11 mouse cellular contexts compared by ENCODE assay signal in genomic region chr15:103299644-103300043, GRCm38 (mm10). TPM values are rescaled to one million over a fixed set of nuclear protein-coding genes. Genes with fewer than 3 reads are reported as not detected.
DNase-seq lines count a peak whose midpoint lies in the region; ATAC-seq and TF ChIP-seq lines count a peak whose summit lies in the region.
"Had no signal": no experiment of that assay in that cellular context is flagged by ENCODE, and none has a peak within 500 bp of the region (broad histone marks: within the 10 kb centered on the region; RNA-seq: fewer than 3 reads in every experiment).

No protein-coding gene starts in this region.

- no peak overlapping the region for H3K9ac ChIP-seq in lung, embryonic 15.5 days
- peak overlapping the region; percentile 50 for H3K9ac ChIP-seq in hindbrain, postnatal 0 days (replicated peaks; ENCODE audit: low read length)
- peak overlapping the region; percentile 79 for H3K9ac ChIP-seq in neural tube, embryonic 13.5 days

- DNase-seq in embryo, embryonic 10.5 days (ENCODE audit: low spot score), result peak; percentile 44
- no peak for DNase-seq in embryo, embryonic 10 days (ENCODE audit: low spot score)
- DNase-seq in lung, postnatal 36 days, result no peak
- DNase-seq in hindbrain, postnatal 0 days (ENCODE audit: low spot score), result peak; percentile 64
- DNase-seq in urinary bladder, postnatal 10 days (ENCODE audit: low spot score), result no peak
- DNase-seq: B cell, adult 2 months; kidney, adult 8-10 months had no signal

- H3K4me2 ChIP-seq in lung, embryonic 15.5 days, result peak overlapping the region; percentile 28; the same call in 1 of the 2 replicates
- peak overlapping the region; percentile 50 for H3K4me2 ChIP-seq in hindbrain, postnatal 0 days (ENCODE audit: low read depth, low read length)
- peak overlapping the region; percentile 51 for H3K4me2 ChIP-seq in neural tube, embryonic 13.5 days

- peaks cover 85% of the 10 kb centered on the region for H3K4me1 ChIP-seq in lung, embryonic 15.5 days
- peaks cover 39% of the 10 kb centered on the region for H3K4me1 ChIP-seq in hindbrain, postnatal 0 days (ENCODE audit: insufficient read depth, low read length)
- peaks cover 97% of the 10 kb centered on the region for H3K4me1 ChIP-seq in neural tube, embryonic 13.5 days (replicated peaks)

- 43% methylated on average over 8 of the region's 8 CpGs for WGBS in lung, embryonic 15.5 days
- 17% methylated on average over 8 of the region's 8 CpGs for WGBS in hindbrain, postnatal 0 days
- WGBS in neural tube, embryonic 13.5 days, result 10% methylated on average over 8 of the region's 8 CpGs

- H3K27ac ChIP-seq in lung, embryonic 15.5 days, result peak overlapping the region; percentile 93
- H3K27ac ChIP-seq in hindbrain, postnatal 0 days, result peak overlapping the region; percentile 91
- peak overlapping the region; percentile 99 for H3K27ac ChIP-seq in neural tube, embryonic 13.5 days (replicated peaks)

- no peak for TF ChIP-seq CTCF in hindbrain, postnatal 0 days (IDR thresholded peaks at IDR 0.05; ENCODE audit: low read depth)

- H3K27me3 ChIP-seq in lung, embryonic 15.5 days, result no peaks in the 10 kb centered on the region
- no peaks in the 10 kb centered on the region for H3K27me3 ChIP-seq in hindbrain, postnatal 0 days (ENCODE audit: insufficient read depth, low read length)
- H3K27me3 ChIP-seq in neural tube, embryonic 13.5 days, result no peaks in the 10 kb centered on the region

- no peak overlapping the region for H3K4me3 ChIP-seq in lung, embryonic 15.5 days
- H3K4me3 ChIP-seq in hindbrain, postnatal 0 days (ENCODE audit: low read length), result 0 out of 2 replicates have a peak overlapping the region, but pooled peaks have one; percentile 13
- H3K4me3 ChIP-seq in neural tube, embryonic 13.5 days, result peak overlapping the region; percentile 17

- peaks cover 9% of the 10 kb centered on the region for H3K36me3 ChIP-seq in lung, embryonic 15.5 days
- peaks cover 5% of the 10 kb centered on the region; the same call in 1 of the 2 replicates for H3K36me3 ChIP-seq in hindbrain, postnatal 0 days (ENCODE audit: insufficient read depth, low read length)
- no peaks in the 10 kb centered on the region; the same call in 1 of the 2 replicates for H3K36me3 ChIP-seq in neural tube, embryonic 13.5 days

- H3K9me3 ChIP-seq in lung, embryonic 15.5 days, result no peaks in the 10 kb centered on the region
- H3K9me3 ChIP-seq in hindbrain, postnatal 0 days (ENCODE audit: low read length), result no peaks in the 10 kb centered on the region
- no peaks in the 10 kb centered on the region for H3K9me3 ChIP-seq in neural tube, embryonic 13.5 days

- ATAC-seq in lung, embryonic 15.5 days (ENCODE audit: borderline replicate concordance, extremely low read depth, low FRiP score, low TSS enrichment), result no peak
- ATAC-seq in hindbrain, postnatal 0 days, result 0 out of 2 replicates have a peak, but pooled peaks have one; percentile 4
- ATAC-seq in neural tube, embryonic 13.5 days (ENCODE audit: low read depth), result no peak
- ATAC-seq in erythroid progenitor cell, adult 5-6 weeks (replicated peaks; ENCODE audit: low FRiP score, poor library complexity, severe bottlenecking), result no peak

RNA-seq across cellular contexts. Expression of gene Gpr84, which starts 10.8 kb away (rescaled TPM):
- 0.29 and 0.36 TPM in 2 replicates for polyA plus RNA-seq in lung, embryonic 15.5 days (2015; fragmentation: Nextera tagmentation; extraction: Ambion mirVana)
- total RNA-seq in hindbrain, postnatal 0 days (2014; rRNA removed), result 0.58 and 0.86 TPM in 2 replicates
- 0.30 and 0.37 TPM in 2 replicates for polyA plus RNA-seq in hindbrain, postnatal 0 days (2015; fragmentation: Nextera tagmentation; extraction: Ambion mirVana)
- 0.57 and 0.62 TPM in 2 replicates for polyA plus RNA-seq in neural tube, embryonic 13.5 days (2015; fragmentation: Nextera tagmentation; extraction: Ambion mirVana)
- total RNA-seq in erythroid progenitor cell, adult 5-6 weeks (2015; ENCODE audit: low replicate concordance), result 0.72 TPM in 1 of 2 replicates, not detected in the other
- 3.9 TPM in 1 of 2 replicates, not detected in the other for total RNA-seq in erythroid progenitor cell, adult 5-6 weeks (2017; ENCODE audit: low replicate concordance)
- polyA plus RNA-seq: urinary bladder, adult 2 months had no signal

RNA-seq across cellular contexts. Expression of gene Copz1, which starts 27.1 kb away (rescaled TPM):
- 287 and 293 TPM in 2 replicates for polyA plus RNA-seq in lung, embryonic 15.5 days (2015; fragmentation: Nextera tagmentation; extraction: Ambion mirVana)
- 149 and 155 TPM in 2 replicates for total RNA-seq in hindbrain, postnatal 0 days (2014; rRNA removed)
- polyA plus RNA-seq in hindbrain, postnatal 0 days (2015; fragmentation: Nextera tagmentation; extraction: Ambion mirVana), result 181 TPM in 2 replicates
- polyA plus RNA-seq in neural tube, embryonic 13.5 days (2015; fragmentation: Nextera tagmentation; extraction: Ambion mirVana), result 214 and 224 TPM in 2 replicates
- total RNA-seq in erythroid progenitor cell, adult 5-6 weeks (2015; ENCODE audit: low replicate concordance), result 158 and 167 TPM in 2 replicates
- 37.6 and 42.4 TPM in 2 replicates for total RNA-seq in erythroid progenitor cell, adult 5-6 weeks (2017; ENCODE audit: low replicate concordance)

RNA-seq across cellular contexts. Expression of gene Zfp385a, which starts 40.2 kb away (rescaled TPM):
- 7.7 and 9.0 TPM in 2 replicates for polyA plus RNA-seq in lung, embryonic 15.5 days (2015; fragmentation: Nextera tagmentation; extraction: Ambion mirVana)
- total RNA-seq in hindbrain, postnatal 0 days (2014; rRNA removed), result 20.6 and 25.8 TPM in 2 replicates
- 19.8 and 23.1 TPM in 2 replicates for polyA plus RNA-seq in hindbrain, postnatal 0 days (2015; fragmentation: Nextera tagmentation; extraction: Ambion mirVana)
- 17.1 and 18.4 TPM in 2 replicates for polyA plus RNA-seq in neural tube, embryonic 13.5 days (2015; fragmentation: Nextera tagmentation; extraction: Ambion mirVana)
- 4.2 and 6.5 TPM in 2 replicates for total RNA-seq in erythroid progenitor cell, adult 5-6 weeks (2015; ENCODE audit: low replicate concordance)
- total RNA-seq in erythroid progenitor cell, adult 5-6 weeks (2017; ENCODE audit: low replicate concordance), result 0.30 and 0.77 TPM in 2 replicates

RNA-seq across cellular contexts. Expression of gene Nfe2, which starts 41.4 kb away (rescaled TPM):
- 3.6 and 4.7 TPM in 2 replicates for polyA plus RNA-seq in lung, embryonic 15.5 days (2015; fragmentation: Nextera tagmentation; extraction: Ambion mirVana)
- total RNA-seq in hindbrain, postnatal 0 days (2014; rRNA removed), result 0.63 TPM in 1 of 2 replicates, not detected in the other
- polyA plus RNA-seq in hindbrain, postnatal 0 days (2015; fragmentation: Nextera tagmentation; extraction: Ambion mirVana), result 0.20 and 0.33 TPM in 2 replicates
- polyA plus RNA-seq in neural tube, embryonic 13.5 days (2015; fragmentation: Nextera tagmentation; extraction: Ambion mirVana), result 1.3 and 1.9 TPM in 2 replicates
- 368 and 436 TPM in 2 replicates for total RNA-seq in erythroid progenitor cell, adult 5-6 weeks (2015; ENCODE audit: low replicate concordance)
- 353 and 370 TPM in 2 replicates for total RNA-seq in erythroid progenitor cell, adult 5-6 weeks (2017; ENCODE audit: low replicate concordance)

RNA-seq across cellular contexts. Expression of gene Hnrnpa1, which starts 59.4 kb away (rescaled TPM):
- 860 and 895 TPM in 2 replicates for polyA plus RNA-seq in lung, embryonic 15.5 days (2015; fragmentation: Nextera tagmentation; extraction: Ambion mirVana)
- 117 and 148 TPM in 2 replicates for total RNA-seq in hindbrain, postnatal 0 days (2014; rRNA removed)
- 596 and 630 TPM in 2 replicates for polyA plus RNA-seq in hindbrain, postnatal 0 days (2015; fragmentation: Nextera tagmentation; extraction: Ambion mirVana)
- polyA plus RNA-seq in neural tube, embryonic 13.5 days (2015; fragmentation: Nextera tagmentation; extraction: Ambion mirVana), result 784 and 805 TPM in 2 replicates
- total RNA-seq in erythroid progenitor cell, adult 5-6 weeks (2015; ENCODE audit: low replicate concordance), result 198 and 238 TPM in 2 replicates
- 338 and 377 TPM in 2 replicates for total RNA-seq in erythroid progenitor cell, adult 5-6 weeks (2017; ENCODE audit: low replicate concordance)

Comparison
In these comparisons a context has a peak if more than half of its experiments do, and no peak if none do; other contexts are left out.
1. DNase-seq: peak in embryo, embryonic 10.5 days (single experiment) and hindbrain, postnatal 0 days (single experiment); none in embryo, embryonic 10 days (single experiment), lung, postnatal 36 days (single experiment) and urinary bladder, postnatal 10 days (single experiment).
2. Peak in every context shown above with its lines, with median percentiles within 50 percentile points of each other: H3K27ac ChIP-seq and H3K4me2 ChIP-seq.